Mouse (Mus musculus): ENCODE measurements around the gene Plppr3. TPM values are rescaled to one million over a fixed set of nuclear protein-coding genes. Genes with fewer than 3 reads are reported as not detected.

The Plppr3 gene
- total RNA-seq (2021), result 1 to 10 TPM; 1.2 to 2.2 TPM
- polyA plus RNA-seq (2012; rRNA removed), result 4.2 and 4.6 TPM in 2 replicates
- long read RNA-seq, partial matches to known transcripts, result 0 of 1 reads
- long read RNA-seq, other reads (novel, unspliced or antisense), result 0 of 1 reads

GRCm38 (mm10) chr10:79874290-79874862 is at the start of gene Plppr3, which contains the start of gene Prtn3:
Gene Plppr3, minus strand, starts transcription at chr10:79874634.
Gene Prtn3, plus strand, starts transcription at chr10:79874476.
- DNase-seq, result peak; percentile 37

- DNase-seq, result no peak
Measured at GRCm38 (mm10) chr10:79921572-79921971, 47.1 kb upstream of the Plppr3 start.

- DNase-seq, result no peak
Measured at GRCm38 (mm10) chr10:79920958-79921535, 46.6 kb upstream of the Plppr3 start, which contains the start of gene R3hdm4. Gene R3hdm4, minus strand, starts transcription at chr10:79921208.

- no peak for DNase-seq
Measured at GRCm38 (mm10) chr10:79920056-79920890, 45.8 kb upstream of the Plppr3 start.

GRCm38 (mm10) chr10:79919251-79919849 is 44.9 kb upstream of the Plppr3 start:
- DNase-seq, result no peak

GRCm38 (mm10) chr10:79918231-79919078 is 44.0 kb upstream of the Plppr3 start:
- DNase-seq, result no peak

- DNase-seq, result no peak
Measured at GRCm38 (mm10) chr10:79917532-79918100, 43.2 kb upstream of the Plppr3 start.

GRCm38 (mm10) chr10:79916808-79917531 is 42.5 kb upstream of the Plppr3 start, which contains the start of gene Kiss1r:
Gene Kiss1r, plus strand, starts transcription at chr10:79916971.
- peak; percentile 93 for DNase-seq

- no peak for DNase-seq
Measured at GRCm38 (mm10) chr10:79916081-79916480, 41.6 kb upstream of the Plppr3 start.

- no peak for DNase-seq
Measured at GRCm38 (mm10) chr10:79914948-79915596, 40.6 kb upstream of the Plppr3 start.

- DNase-seq, result no peak
Measured at GRCm38 (mm10) chr10:79914131-79914947, 39.9 kb upstream of the Plppr3 start.

GRCm38 (mm10) chr10:79912412-79912811 is 38.0 kb upstream of the Plppr3 start:
- no peak for DNase-seq

- no peak for DNase-seq
Measured at GRCm38 (mm10) chr10:79910556-79910955, 36.1 kb upstream of the Plppr3 start, which contains the start of gene Gm26602. Gene Gm26602, plus strand, starts transcription at chr10:79910856.

GRCm38 (mm10) chr10:79909092-79909922 is 34.9 kb upstream of the Plppr3 start:
- peak; percentile 59 for DNase-seq

- peak; percentile 97 for DNase-seq
Measured at GRCm38 (mm10) chr10:79908167-79909091, 34.0 kb upstream of the Plppr3 start, which contains the start of gene Med16. Gene Med16, minus strand, starts transcription at chr10:79908923.

- no peak for DNase-seq
Measured at GRCm38 (mm10) chr10:79907415-79907814, 33.0 kb upstream of the Plppr3 start.
